Mouse (Mus musculus): Measurements from ENCODE around the gene Litaf. TPM values are rescaled to one million over a fixed set of nuclear protein-coding genes. Genes with fewer than 3 reads are reported as not detected.

The Litaf gene
- polyA plus RNA-seq, 1 experiment, result 102 TPM

DNA sequence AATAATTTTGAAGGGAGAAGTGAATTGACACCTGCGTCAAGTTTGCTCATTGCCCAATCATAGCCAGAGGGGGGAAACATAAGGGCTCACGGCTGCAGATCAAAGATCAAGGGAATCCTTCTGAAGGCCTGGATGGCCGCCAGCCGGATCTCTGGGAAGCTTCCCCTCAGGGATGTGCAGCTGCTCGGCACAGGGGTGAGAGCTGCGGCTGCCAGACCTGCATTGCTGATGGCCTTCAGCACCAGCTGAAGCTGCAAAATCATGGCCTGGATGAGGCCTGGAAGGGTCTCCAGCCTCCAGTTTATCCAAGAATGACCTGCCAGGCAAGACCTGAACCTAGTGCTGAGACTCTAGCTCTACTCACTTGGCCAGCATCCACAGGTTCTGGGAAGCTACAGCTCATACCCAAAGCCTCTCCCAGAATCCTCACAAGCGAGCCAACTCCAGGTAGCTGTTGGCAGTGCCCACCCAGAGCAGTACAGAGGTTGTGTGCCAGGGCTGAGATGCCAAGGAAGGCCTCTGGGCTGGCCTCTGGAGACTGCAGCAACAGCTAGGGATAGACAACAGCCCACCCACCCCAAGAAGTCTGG lies 140.3 kb downstream of the Litaf start:
- no peaks in the 10 kb centered on the region for H3K27me3 ChIP-seq (ENCODE audit: control insufficient read depth, insufficient read depth, low read length, poor library complexity, severe bottlenecking)
- no peak overlapping the region for H3K4me3 ChIP-seq (ENCODE audit: low read depth, low read length)
- no peaks in the 10 kb centered on the region for H3K4me1 ChIP-seq (ENCODE audit: control insufficient read depth, insufficient read depth, low read length)
- H3K36me3 ChIP-seq (ENCODE audit: control insufficient read depth, insufficient read depth, low read length, poor library complexity, severe bottlenecking), result no peaks in the 10 kb centered on the region
- H3K9me3 ChIP-seq (replicated peaks; ENCODE audit: control insufficient read depth, insufficient read depth, low read length, poor library complexity, severe bottlenecking), result no peaks in the 10 kb centered on the region; the same call in 1 of the 2 replicates
- TF ChIP-seq CTCF (IDR thresholded peaks at IDR 0.05; ENCODE audit: low read depth, low read length) (no peak), EP300 (IDR thresholded peaks at IDR 0.05; ENCODE audit: insufficient read depth, low read depth, low read length) (no peak), POLR2A (IDR thresholded peaks at IDR 0.05; ENCODE audit: insufficient read depth, low read length) (no peak)
- no peak overlapping the region for H3K9ac ChIP-seq (ENCODE audit: low read depth, poor library complexity, severe bottlenecking)
- H3K27ac ChIP-seq (ENCODE audit: insufficient read depth, low read length), result no peak overlapping the region

DNA sequence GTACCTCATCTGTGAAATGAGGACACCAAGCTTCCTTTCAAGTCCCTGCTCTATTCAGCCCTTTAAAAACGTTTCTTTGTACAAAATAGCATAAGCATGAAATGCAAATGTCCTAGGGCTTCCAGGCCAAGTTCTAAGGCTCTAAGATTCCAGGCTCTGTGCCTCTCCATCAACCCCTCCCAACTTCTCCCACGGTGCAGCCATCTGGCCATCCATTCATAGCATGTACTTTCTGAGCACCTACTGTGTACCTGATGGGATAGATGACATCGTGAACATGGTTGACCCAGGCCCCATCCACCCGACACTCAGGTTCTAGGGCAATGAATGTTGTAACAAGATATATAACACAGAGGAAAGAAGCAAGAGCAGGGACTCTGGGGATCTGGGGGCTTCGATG lies 142.4 kb downstream of the Litaf start:
- Histone ChIP-seq H3K9me3 (replicated peaks; ENCODE audit: control insufficient read depth, insufficient read depth, low read length, poor library complexity, severe bottlenecking) (no peaks in the 10 kb centered on the region), H3K4me1 (ENCODE audit: control insufficient read depth, insufficient read depth, low read length) (no peaks in the 10 kb centered on the region), H3K27me3 (ENCODE audit: control insufficient read depth, insufficient read depth, low read length, poor library complexity, severe bottlenecking) (no peaks in the 10 kb centered on the region), H3K36me3 (ENCODE audit: control insufficient read depth, insufficient read depth, low read length, poor library complexity, severe bottlenecking) (no peaks in the 10 kb centered on the region), H3K27ac (ENCODE audit: insufficient read depth, low read length) (no peak overlapping the region), H3K9ac (ENCODE audit: low read depth, poor library complexity, severe bottlenecking) (no peak overlapping the region), H3K4me3 (ENCODE audit: low read depth, low read length) (no peak overlapping the region)
- TF ChIP-seq EP300 (IDR thresholded peaks at IDR 0.05; ENCODE audit: insufficient read depth, low read depth, low read length) (no peak), CTCF (IDR thresholded peaks at IDR 0.05; ENCODE audit: low read depth, low read length) (no peak), POLR2A (IDR thresholded peaks at IDR 0.05; ENCODE audit: insufficient read depth, low read length) (no peak)

DNA sequence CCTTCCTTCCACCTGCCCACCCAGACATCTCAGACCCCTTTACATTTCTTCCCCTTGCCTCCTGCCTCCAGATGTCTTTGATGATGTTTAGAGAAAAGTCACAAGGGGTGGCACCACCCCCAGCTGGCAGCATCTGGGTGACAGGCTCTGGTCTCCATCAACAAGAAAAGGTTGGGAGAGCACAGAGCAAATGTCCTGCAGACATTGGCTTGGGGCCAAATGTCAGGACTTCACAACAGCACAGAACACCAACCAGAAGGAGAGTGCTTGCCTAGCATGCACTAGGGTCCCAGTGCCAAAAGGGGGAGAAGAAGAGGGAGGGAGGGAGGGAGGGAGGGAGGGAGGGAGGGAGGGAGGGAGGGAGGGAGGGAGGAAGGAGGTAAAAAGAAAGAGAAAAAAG lies 146.1 kb downstream of the Litaf start:
- no peak overlapping the region for H3K4me3 ChIP-seq (ENCODE audit: low read depth, low read length)
- no peaks in the 10 kb centered on the region for H3K27me3 ChIP-seq (ENCODE audit: control insufficient read depth, insufficient read depth, low read length, poor library complexity, severe bottlenecking)
- no peak overlapping the region for H3K9ac ChIP-seq (ENCODE audit: low read depth, poor library complexity, severe bottlenecking)
- TF ChIP-seq CTCF (IDR thresholded peaks at IDR 0.05; ENCODE audit: low read depth, low read length), result no peak
- no peak for TF ChIP-seq EP300 (IDR thresholded peaks at IDR 0.05; ENCODE audit: insufficient read depth, low read depth, low read length)
- no peak for TF ChIP-seq POLR2A (IDR thresholded peaks at IDR 0.05; ENCODE audit: insufficient read depth, low read length)
- H3K27ac ChIP-seq (ENCODE audit: insufficient read depth, low read length), result no peak overlapping the region
- no peaks in the 10 kb centered on the region for H3K36me3 ChIP-seq (ENCODE audit: control insufficient read depth, insufficient read depth, low read length, poor library complexity, severe bottlenecking)
- no peaks in the 10 kb centered on the region for H3K4me1 ChIP-seq (ENCODE audit: control insufficient read depth, insufficient read depth, low read length)
- no peaks in the 10 kb centered on the region for H3K9me3 ChIP-seq (replicated peaks; ENCODE audit: control insufficient read depth, insufficient read depth, low read length, poor library complexity, severe bottlenecking)

DNA sequence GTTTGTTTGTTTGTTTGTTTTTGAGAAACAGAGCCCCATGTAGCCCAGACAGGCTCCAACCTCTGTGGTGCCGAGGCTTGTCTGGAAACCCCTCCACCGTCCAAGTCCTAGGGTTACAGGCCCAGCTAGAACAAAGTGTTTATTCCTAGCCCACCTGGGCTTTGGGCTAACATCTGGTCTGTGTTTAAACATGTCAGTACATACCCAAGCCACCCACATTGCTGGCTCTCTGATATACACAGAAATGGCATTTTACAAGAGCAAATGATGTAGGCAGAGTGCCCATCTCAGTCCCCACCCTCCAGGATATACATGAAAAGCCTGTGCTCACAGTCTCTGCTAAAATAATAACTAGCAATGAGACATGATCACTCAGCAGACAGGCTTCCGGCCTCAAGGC lies 149.7 kb downstream of the Litaf start:
- no peaks in the 10 kb centered on the region for H3K36me3 ChIP-seq (ENCODE audit: control insufficient read depth, insufficient read depth, low read length, poor library complexity, severe bottlenecking)
- no peaks in the 10 kb centered on the region for H3K27me3 ChIP-seq (ENCODE audit: control insufficient read depth, insufficient read depth, low read length, poor library complexity, severe bottlenecking)
- no peaks in the 10 kb centered on the region for H3K9me3 ChIP-seq (replicated peaks; ENCODE audit: control insufficient read depth, insufficient read depth, low read length, poor library complexity, severe bottlenecking)
- H3K27ac ChIP-seq (ENCODE audit: insufficient read depth, low read length), result no peak overlapping the region
- TF ChIP-seq EP300 (IDR thresholded peaks at IDR 0.05; ENCODE audit: insufficient read depth, low read depth, low read length) (no peak), POLR2A (IDR thresholded peaks at IDR 0.05; ENCODE audit: insufficient read depth, low read length) (no peak), CTCF (IDR thresholded peaks at IDR 0.05; ENCODE audit: low read depth, low read length) (no peak)
- no peak overlapping the region for H3K4me3 ChIP-seq (ENCODE audit: low read depth, low read length)
- H3K9ac ChIP-seq (ENCODE audit: low read depth, poor library complexity, severe bottlenecking), result no peak overlapping the region
- H3K4me1 ChIP-seq (ENCODE audit: control insufficient read depth, insufficient read depth, low read length), result no peaks in the 10 kb centered on the region

DNA sequence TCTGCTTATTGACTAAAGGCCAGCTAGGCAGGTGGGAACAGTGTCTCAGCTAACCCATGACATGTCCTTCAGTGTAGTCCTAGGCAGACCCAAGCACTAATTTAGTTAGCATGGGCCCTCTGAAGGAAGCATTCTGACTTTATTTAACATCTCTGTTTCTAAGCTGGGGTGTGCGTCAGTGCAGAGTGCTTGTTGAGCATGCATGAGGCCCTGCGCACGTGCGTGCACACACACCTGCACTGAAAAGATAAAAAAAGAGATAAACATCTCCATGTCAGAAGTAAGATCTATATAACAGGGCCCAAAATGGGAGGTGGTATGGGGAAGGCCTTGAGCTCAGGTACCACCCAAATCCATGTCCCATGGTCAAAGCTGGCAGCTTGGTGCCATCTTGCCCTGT lies 150.9 kb downstream of the Litaf start:
- Histone ChIP-seq H3K9ac (ENCODE audit: low read depth, poor library complexity, severe bottlenecking) (no peak overlapping the region), H3K9me3 (replicated peaks; ENCODE audit: control insufficient read depth, insufficient read depth, low read length, poor library complexity, severe bottlenecking) (no peaks in the 10 kb centered on the region)
- TF ChIP-seq EP300 (IDR thresholded peaks at IDR 0.05; ENCODE audit: insufficient read depth, low read depth, low read length), result no peak

DNA sequence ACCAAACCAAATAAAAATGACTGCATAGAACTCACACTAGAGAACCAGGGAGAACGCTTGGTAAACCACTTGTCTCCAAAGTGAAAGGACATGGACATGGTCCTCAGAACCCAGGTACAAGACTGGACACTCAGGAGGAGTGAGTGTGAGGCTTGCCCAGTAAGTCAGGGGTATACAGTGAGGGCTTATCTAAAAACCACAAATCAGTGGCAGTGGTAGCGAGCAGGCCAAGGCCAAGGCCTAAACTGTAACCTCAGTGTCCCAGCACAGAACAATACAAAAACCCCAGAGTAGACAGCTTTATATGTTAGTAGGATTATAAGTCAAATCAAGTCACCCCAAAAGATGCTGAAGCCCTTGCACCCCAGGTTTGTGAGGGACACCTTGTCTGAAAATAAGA lies 154.9 kb downstream of the Litaf start:
- Histone ChIP-seq H3K27me3 (ENCODE audit: control insufficient read depth, insufficient read depth, low read length, poor library complexity, severe bottlenecking) (no peaks in the 10 kb centered on the region), H3K4me1 (ENCODE audit: control insufficient read depth, insufficient read depth, low read length) (no peaks in the 10 kb centered on the region), H3K27ac (ENCODE audit: insufficient read depth, low read length) (no peak overlapping the region), H3K4me3 (ENCODE audit: low read depth, low read length) (no peak overlapping the region), H3K9ac (ENCODE audit: low read depth, poor library complexity, severe bottlenecking) (no peak overlapping the region), H3K9me3 (replicated peaks; ENCODE audit: control insufficient read depth, insufficient read depth, low read length, poor library complexity, severe bottlenecking) (no peaks in the 10 kb centered on the region), H3K36me3 (ENCODE audit: control insufficient read depth, insufficient read depth, low read length, poor library complexity, severe bottlenecking) (no peaks in the 10 kb centered on the region)
- TF ChIP-seq CTCF (IDR thresholded peaks at IDR 0.05; ENCODE audit: low read depth, low read length) (no peak), POLR2A (IDR thresholded peaks at IDR 0.05; ENCODE audit: insufficient read depth, low read length) (no peak)

More for the DNA sequence above, 150.9 kb downstream of the Litaf start:
- Histone ChIP-seq H3K27me3 (ENCODE audit: control insufficient read depth, insufficient read depth, low read length, poor library complexity, severe bottlenecking) (no peaks in the 10 kb centered on the region), H3K4me1 (ENCODE audit: control insufficient read depth, insufficient read depth, low read length) (no peaks in the 10 kb centered on the region), H3K4me3 (ENCODE audit: low read depth, low read length) (no peak overlapping the region), H3K27ac (ENCODE audit: insufficient read depth, low read length) (no peak overlapping the region), H3K36me3 (ENCODE audit: control insufficient read depth, insufficient read depth, low read length, poor library complexity, severe bottlenecking) (no peaks in the 10 kb centered on the region)
